Mouse (Mus musculus) neural tube, embryonic 11.5 days (tissue): Measurements from ENCODE around the gene Plppr2. TPM values are rescaled to one million over a fixed set of nuclear protein-coding genes. Genes with fewer than 3 reads are reported as not detected.

Experiments used
- ATAC-seq: fragments of 200-750 bp; cut with Nextera tagmentation; 2 replicates; pipeline ENCODE4 v1.8.0; 2017; ENCODE audit warnings: moderate number of reproducible peaks, mild to moderate bottlenecking, moderate TSS enrichment, moderate library complexity; ENCODE audit not compliant: insufficient read depth, low FRiP score, low TSS enrichment
- DNase-seq: peaks from one replicate; pipeline ENCODE4 v3.0.0-alpha.2; 2015; ENCODE audit warnings: low spot score
- H3K27ac ChIP-seq: fragments of 300-500 bp; sonication (generic); 2 replicates; pipeline ENCODE4 v1.5.1; 2014; ENCODE audit warnings: low read depth, mild to moderate bottlenecking, low read length
- H3K27me3 ChIP-seq: fragments of 300-500 bp; sonication (generic); 2 replicates; pipeline ENCODE4 v1.6.1; 2014; ENCODE audit warnings: mild to moderate bottlenecking, low read length, mixed read lengths; ENCODE audit not compliant: control insufficient read depth, insufficient read depth
- H3K36me3 ChIP-seq: fragments of 300-500 bp; sonication (generic); 2 replicates; pipeline ENCODE4 v1.6.1; 2014; ENCODE audit warnings: mild to moderate bottlenecking, low read length, moderate library complexity, mixed read lengths; ENCODE audit not compliant: control insufficient read depth, insufficient read depth
- H3K4me1 ChIP-seq: fragments of 300-500 bp; sonication (generic); 2 replicates; pipeline ENCODE4 v1.6.1; 2014; ENCODE audit warnings: low read length, mixed read lengths; ENCODE audit not compliant: control insufficient read depth, insufficient read depth
- H3K4me2 ChIP-seq: fragments of 300-500 bp; sonication (generic); 2 replicates; pipeline ENCODE4 v1.6.1; 2014; ENCODE audit warnings: low read depth, mild to moderate bottlenecking, moderate library complexity
- H3K4me3 ChIP-seq: fragments of 300-500 bp; sonication (generic); 2 replicates; pipeline ENCODE4 v1.5.1; 2014; ENCODE audit warnings: low read depth, low read length
- H3K9ac ChIP-seq: fragments of 300-500 bp; sonication (generic); 2 replicates; pipeline ENCODE4 v1.6.1; 2014; ENCODE audit warnings: mild to moderate bottlenecking, low read length
- H3K9me3 ChIP-seq: fragments of 300-500 bp; sonication (generic); 2 replicates; pipeline ENCODE4 v1.6.1; 2016; ENCODE audit warnings: low read length; ENCODE audit not compliant: control insufficient read depth
- WGBS: fragments of 180-500 bp; shearing (Covaris S2); extraction: QIAGEN DNeasy Blood & Tissue Kit; methylation state at CpG from one replicate; pipeline ENCODE4 v1.1.7; 2014; 5-methylcytosine and 5-hydroxymethylcytosine counted together
- polyA plus RNA-seq: library from polyadenylated mRNA; unstranded; fragments of >200 nt; fragmentation: Nextera tagmentation; extraction: Ambion mirVana; gene quantifications from 2 replicates; pipeline ENCODE4 v1.2.1, GENCODE M21; 2014

Plppr2 gene
- 27.7 TPM in 2 replicates for polyA plus RNA-seq

DNA sequence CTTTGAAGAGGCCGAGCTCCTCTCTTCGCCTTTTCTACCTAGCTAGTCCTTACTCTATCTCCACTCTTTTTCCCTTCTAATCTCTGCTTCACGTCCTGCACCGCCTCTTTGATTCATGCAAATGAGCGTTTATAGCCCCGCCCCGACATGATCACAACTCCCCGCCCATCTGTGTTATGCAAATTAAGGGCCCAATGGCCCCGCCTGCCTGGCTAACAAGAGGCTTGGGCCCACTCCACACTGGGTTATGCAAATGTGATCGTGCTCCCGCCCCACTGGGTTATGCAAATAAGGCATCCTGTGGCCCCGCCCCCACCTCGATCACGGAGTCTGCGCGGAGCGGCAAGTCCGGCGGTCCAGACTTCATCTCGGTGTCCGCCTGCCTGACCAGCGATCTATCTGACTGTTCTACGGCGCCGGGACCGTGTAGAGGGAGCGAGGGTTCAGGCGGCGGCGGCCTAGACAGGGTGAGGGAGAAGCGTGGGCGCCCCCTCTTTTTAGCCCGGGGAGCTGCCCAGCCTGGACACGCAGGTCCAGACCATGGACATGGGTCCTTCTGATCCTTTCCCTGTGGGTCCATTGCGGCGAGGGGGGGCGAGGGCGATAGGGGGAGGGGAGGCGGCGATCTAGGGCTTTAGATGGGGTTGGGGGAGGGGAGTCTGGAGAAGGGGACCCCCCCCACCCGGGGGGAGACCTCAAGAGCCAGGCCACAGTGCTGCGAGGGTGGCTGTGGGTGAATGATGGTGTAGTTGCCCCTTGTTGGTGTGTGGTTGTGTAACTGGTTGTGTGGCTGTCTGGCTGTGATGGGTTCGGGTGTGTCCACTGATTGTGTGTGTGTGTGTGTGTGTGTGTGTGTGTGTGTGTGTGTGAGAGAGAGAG is at the start of gene Plppr2:
Gene Plppr2, plus strand, starts transcription at position 342 of the 879 bp plus-strand sequence.
- peak; percentile 96 for DNase-seq
- Histone ChIP-seq H3K9ac (peak within 1 kb of the TSS; percentile 69), H3K9me3 (no peaks in the 10 kb centered on the region), H3K4me1 (no peaks in the 10 kb centered on the region), H3K36me3 (no peaks in the 10 kb centered on the region), H3K4me3 (peak within 1 kb of the TSS; percentile 59), H3K27ac (peak within 1 kb of the TSS; percentile 50; the same call in 1 of the 2 replicates), H3K4me2 (peak within 1 kb of the TSS; percentile 81), H3K27me3 (no peaks in the 10 kb centered on the region)
- ATAC-seq, result peak; percentile 93
- WGBS, result 2% methylated on average over 42 of the region's 43 CpGs

DNA sequence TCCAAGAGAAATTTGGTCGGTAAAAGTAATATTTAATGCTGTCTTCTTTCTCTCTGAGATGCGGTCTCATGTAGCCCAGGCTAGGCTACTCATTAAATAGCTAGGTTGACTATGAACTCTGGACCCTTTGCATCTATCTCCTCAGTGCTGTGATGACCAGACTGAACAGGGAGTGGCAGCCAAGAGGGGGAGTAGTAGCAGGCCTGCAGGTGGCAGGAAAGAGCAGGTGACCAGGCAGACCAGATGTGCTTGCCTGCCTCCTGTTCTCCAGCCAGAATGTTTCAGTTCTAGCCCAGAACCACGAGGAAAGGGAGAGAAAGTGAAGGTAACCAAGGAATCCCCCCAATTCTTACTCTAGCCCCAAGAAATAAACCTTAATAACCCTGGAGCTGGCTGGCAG is 47.6 kb upstream of the Plppr2 start:
- no peak overlapping the region for H3K4me2 ChIP-seq
- 69% methylated on average over 3 of the region's 3 CpGs for WGBS
- DNase-seq, result no peak

DNA sequence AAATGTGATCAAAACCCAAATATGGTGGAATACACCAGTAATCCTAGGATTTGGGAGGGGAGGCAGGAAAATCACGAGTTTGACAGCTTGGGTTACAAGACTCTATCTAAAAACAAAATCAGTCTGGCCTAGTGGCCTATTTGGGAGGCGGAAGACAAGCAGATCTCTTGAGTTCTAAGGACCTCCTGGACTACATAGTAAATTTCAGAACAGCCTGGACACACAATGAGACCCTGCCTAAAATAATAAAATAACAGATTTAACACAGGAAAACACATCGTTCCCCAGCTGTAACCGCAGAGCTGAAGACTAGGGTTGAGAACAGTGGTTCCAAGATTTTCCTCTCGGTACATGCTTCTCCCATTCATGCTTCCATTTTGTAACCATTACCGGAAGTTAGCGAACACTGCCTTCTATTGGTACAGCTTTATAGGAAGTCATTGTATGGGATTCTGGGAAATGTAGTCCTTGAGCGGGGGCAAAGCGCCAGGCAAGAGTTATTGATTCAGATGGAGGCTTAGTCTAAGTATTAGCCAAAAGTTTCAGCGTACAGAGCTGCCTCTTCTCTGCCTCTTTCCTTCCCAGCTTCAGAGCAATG is 35.5 kb upstream of the Plppr2 start:
- H3K36me3 ChIP-seq, result no peaks in the 10 kb centered on the region
- no peaks in the 10 kb centered on the region for H3K4me1 ChIP-seq
- H3K4me2 ChIP-seq, result peak overlapping the region; percentile 42
- no peak overlapping the region for H3K27ac ChIP-seq
- H3K9me3 ChIP-seq, result no peaks in the 10 kb centered on the region
- DNase-seq, result peak; percentile 62
- 20% methylated on average over 10 of the region's 10 CpGs for WGBS
- H3K9ac ChIP-seq, result peak overlapping the region; percentile 29; the same call in 1 of the 2 replicates
- H3K27me3 ChIP-seq, result no peaks in the 10 kb centered on the region
- peak overlapping the region; percentile 32 for H3K4me3 ChIP-seq
- ATAC-seq, result peak; percentile 71

More for the DNA sequence above, 47.6 kb upstream of the Plppr2 start:
- no peaks in the 10 kb centered on the region for H3K4me1 ChIP-seq
- no peaks in the 10 kb centered on the region for H3K36me3 ChIP-seq
- no peaks in the 10 kb centered on the region for H3K9me3 ChIP-seq
- no peaks in the 10 kb centered on the region for H3K27me3 ChIP-seq
- no peak for ATAC-seq
- no peak overlapping the region for H3K9ac ChIP-seq
- no peak overlapping the region for H3K4me3 ChIP-seq
- H3K27ac ChIP-seq, result no peak overlapping the region

DNA sequence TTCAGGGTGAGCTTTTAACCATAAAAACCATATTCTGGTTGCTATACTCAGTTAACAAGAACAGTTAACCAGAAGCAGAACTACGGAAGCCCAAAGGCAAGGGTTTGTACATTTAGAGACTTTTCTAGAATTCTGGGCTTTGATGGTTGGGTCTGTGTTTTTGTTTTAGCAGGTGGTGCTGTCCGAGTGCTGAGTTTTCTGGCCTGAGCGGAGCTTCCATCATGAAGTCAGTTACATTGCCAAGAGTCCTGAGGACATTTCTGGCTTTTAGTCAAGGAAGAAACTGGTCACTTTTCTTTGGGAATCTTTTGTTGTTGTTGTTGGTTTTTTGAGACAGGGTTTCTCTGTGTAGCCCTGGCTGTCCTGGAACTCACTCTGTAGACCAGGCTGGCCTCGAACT is 32.8 kb upstream of the Plppr2 start:
- 85% methylated on average over 4 of the region's 4 CpGs for WGBS
- ATAC-seq, result no peak

DNA sequence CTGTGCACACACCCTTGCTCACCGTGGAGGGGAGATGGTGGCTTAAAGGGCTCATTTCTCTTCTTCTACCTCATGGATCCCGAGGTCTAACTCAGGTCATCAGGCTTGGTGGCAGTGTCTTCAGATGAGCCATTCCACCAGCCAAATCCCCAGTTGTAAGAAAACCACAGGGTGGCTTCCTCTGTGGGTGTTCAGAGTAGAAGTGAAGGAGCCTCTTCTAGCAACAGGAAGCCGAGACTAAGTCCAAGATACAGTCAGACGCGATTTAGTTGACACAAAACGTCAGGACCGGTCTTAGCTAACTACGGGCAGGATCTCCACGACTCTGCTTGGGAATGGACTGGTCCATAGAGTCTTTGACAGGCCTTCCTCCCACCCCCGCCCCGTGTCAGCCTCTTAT is 28.6 kb upstream of the Plppr2 start:
- Histone ChIP-seq H3K27me3 (no peaks in the 10 kb centered on the region), H3K9ac (no peak overlapping the region), H3K9me3 (no peaks in the 10 kb centered on the region), H3K36me3 (no peaks in the 10 kb centered on the region), H3K4me2 (no peak overlapping the region), H3K4me3 (no peak overlapping the region), H3K27ac (no peak overlapping the region), H3K4me1 (no peaks in the 10 kb centered on the region)
- DNase-seq (no peak), ATAC-seq (no peak)
- WGBS, result 80% methylated on average over 11 of the region's 11 CpGs

More for the DNA sequence above, 32.8 kb upstream of the Plppr2 start:
- Histone ChIP-seq H3K4me1 (no peaks in the 10 kb centered on the region), H3K4me2 (no peak overlapping the region), H3K27ac (no peak overlapping the region), H3K9ac (no peak overlapping the region), H3K36me3 (no peaks in the 10 kb centered on the region), H3K27me3 (no peaks in the 10 kb centered on the region), H3K9me3 (no peaks in the 10 kb centered on the region), H3K4me3 (no peak overlapping the region)
- DNase-seq, result no peak

DNA sequence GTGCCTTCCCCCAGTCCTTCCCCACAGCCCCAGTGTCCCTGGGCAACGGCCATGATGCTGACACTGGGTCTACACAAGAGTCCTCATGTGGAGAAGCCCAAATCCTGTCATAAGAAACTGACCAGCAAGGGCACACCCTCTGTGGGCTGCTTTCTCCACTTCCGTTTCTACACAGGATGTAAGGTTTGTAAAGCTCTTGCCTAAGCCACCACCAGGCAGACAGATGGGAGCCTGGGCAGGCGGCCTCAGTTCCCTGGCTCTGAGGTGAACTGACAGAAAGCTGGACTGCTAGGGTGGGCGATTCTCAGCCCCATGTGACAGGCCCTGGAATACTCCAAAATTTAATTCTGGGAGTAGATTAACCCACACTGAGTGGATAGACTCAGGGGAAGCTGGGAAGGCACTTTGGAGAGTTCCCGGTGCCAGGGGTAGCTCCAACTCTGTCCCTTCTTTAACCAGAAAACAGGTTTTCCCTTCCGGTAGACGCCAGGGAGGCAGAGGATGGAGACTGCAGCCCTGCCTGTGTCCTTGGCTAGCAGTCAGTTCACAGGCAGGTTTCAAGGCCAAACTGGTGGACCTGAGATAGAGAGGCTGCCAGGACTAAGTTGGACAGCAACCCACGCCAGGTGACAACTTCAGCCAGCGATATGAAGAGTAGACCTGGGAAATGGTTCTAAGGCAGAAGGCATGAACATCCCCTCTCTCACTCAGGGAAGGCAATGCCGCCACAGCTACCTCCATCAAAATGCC is 27.2 kb upstream of the Plppr2 start:
- WGBS, result 79% methylated on average over 10 of the region's 10 CpGs
- ATAC-seq, result no peak
- no peaks in the 10 kb centered on the region for H3K4me1 ChIP-seq

DNA sequence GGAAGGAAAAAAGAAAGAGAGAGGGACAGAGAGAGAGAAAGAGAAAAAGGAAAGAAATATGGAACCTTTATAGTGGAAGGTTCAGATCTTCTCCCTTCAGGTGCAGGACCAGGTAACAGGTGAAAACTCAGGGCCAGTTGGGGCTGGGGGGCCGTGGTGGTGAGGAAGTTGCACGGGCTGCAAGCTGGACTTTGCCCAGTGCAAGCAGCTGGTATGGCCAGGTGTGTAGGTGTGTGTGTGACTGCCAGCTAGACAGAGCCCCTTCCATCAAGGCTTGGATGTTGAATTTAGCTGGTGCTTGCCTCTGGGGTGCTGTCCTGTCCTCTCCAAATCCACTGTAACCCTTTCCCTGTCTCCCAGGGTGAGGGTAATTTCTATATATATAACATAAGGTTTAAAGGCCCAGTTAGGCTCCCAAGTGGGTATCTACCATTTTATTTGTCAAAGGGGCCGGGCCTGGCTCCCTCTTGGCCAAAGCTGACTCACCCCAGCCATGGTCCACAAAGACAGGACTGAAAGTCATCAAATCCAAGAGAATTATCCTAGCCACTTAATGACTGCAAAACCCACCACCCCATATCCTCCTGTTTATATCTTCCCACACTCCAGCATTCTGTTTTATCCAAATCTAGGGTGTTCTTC is 19.9 kb upstream of the Plppr2 start:
- no peak overlapping the region for H3K27ac ChIP-seq
- ATAC-seq (no peak), DNase-seq (no peak)
- peak overlapping the region; percentile 59 for H3K4me3 ChIP-seq
- no peaks in the 10 kb centered on the region for H3K4me1 ChIP-seq
- H3K9me3 ChIP-seq, result no peaks in the 10 kb centered on the region
- no peaks in the 10 kb centered on the region; the same call in 1 of the 2 replicates for H3K36me3 ChIP-seq
- H3K4me2 ChIP-seq, result peak overlapping the region; percentile 96
- H3K9ac ChIP-seq, result 0 out of 2 replicates have a peak overlapping the region, but pooled peaks have one; percentile 15
- 62% methylated on average over 3 of the region's 3 CpGs for WGBS
- peaks cover 8% of the 10 kb centered on the region; the same call in 1 of the 2 replicates for H3K27me3 ChIP-seq

More for the DNA sequence above, 27.2 kb upstream of the Plppr2 start:
- H3K4me3 ChIP-seq, result no peak overlapping the region
- H3K27me3 ChIP-seq, result no peaks in the 10 kb centered on the region
- no peaks in the 10 kb centered on the region for H3K9me3 ChIP-seq
- H3K9ac ChIP-seq, result no peak overlapping the region
- H3K27ac ChIP-seq, result no peak overlapping the region
- H3K36me3 ChIP-seq, result no peaks in the 10 kb centered on the region; the same call in 1 of the 2 replicates
- DNase-seq, result no peak
- H3K4me2 ChIP-seq, result no peak overlapping the region

DNA sequence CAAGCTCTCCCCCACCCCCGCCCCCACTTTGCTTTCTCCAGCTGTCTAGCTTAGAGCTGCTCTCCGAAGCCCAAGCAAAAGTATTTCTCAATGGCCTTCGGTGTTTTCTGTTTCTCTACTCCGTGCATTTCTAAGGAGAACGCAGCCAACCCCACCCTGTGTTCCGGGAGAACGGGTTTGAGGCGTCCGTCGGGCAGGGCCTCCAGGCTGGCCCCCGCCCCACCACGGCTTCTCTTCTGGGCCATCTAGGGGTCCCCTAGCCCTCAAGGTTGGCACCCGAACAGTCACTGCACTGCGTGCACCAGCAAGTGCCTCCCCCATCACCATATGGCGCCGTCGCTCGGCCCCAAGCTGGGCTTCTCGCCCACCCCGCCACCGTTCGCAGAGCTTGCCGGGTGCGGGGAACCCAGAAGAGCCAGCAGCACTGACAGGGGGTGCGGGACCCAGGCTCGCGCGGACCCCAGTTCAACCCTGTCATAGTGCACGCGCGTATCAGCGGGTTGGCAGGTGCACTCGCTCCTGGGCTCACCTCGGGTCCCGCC is 19.3 kb upstream of the Plppr2 start:
- ATAC-seq (peak; percentile 0), DNase-seq (no peak)
- no peaks in the 10 kb centered on the region for H3K4me1 ChIP-seq
- 3% methylated on average over 35 of the region's 35 CpGs for WGBS
- H3K9me3 ChIP-seq, result no peaks in the 10 kb centered on the region
- peak overlapping the region; percentile 10; the same call in 1 of the 2 replicates for H3K27ac ChIP-seq
- H3K4me3 ChIP-seq, result peak overlapping the region; percentile 59
- peak overlapping the region; percentile 72 for H3K9ac ChIP-seq
- H3K27me3 ChIP-seq, result peaks cover 8% of the 10 kb centered on the region; the same call in 1 of the 2 replicates
- peak overlapping the region; percentile 96 for H3K4me2 ChIP-seq
- H3K36me3 ChIP-seq, result no peaks in the 10 kb centered on the region; the same call in 1 of the 2 replicates
